Mouse (Mus musculus) c-Kit-positive CD71-negative TER-119-negative erythroid progenitor cells, embryonic 14.5 days (primary cell): ENCODE measurements around the gene 2610301B20Rik.
"Not testable (repeated sequence)": the region's sequence is repeated elsewhere in the genome, so short reads cannot be mapped to it uniquely, and the experiment has no call there.

Experiments used
- DNase-seq: peaks from one replicate; pipeline ENCODE4 v3.0.0-alpha.2; 2013; ENCODE audit warnings: low read depth

The 2610301B20Rik gene

DNA sequence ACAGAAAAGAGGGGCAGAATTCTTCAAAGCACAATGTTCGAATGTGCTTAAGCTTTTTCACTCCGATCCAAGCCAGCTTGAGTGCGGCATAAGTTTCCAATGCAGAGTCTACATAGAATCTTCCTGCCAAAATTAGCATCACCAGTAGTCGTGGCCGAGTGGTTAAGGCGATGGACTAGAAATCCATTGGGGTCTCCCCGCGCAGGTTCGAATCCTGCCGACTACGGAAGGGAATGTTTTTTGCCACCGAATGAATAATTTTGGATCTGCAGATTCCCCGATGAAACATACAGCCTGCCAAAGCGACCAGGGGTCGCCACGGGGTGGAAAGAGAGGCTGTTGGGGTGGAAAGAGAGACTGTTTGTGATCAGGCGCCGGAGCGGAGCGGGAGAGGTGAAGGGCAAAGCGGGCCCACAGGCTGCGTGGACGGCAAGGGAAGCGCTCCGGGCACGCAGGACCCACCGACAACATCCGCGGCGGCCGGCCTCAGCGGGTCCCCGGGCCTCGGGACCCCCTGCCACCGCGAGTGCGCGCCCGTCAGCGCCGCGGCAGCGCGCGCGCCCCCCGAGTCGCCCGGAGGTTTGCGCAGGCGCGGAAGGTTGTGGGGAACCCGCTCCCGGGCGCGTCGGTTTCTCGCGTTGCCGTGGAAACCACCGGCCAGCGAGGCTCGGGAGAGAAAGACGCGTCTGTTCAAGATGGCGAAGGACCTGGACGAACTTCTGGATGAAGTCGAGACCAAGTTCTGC lies at the start of gene 2610301B20Rik:
TSS of gene 2610301B20Rik (plus strand) at position 579 of the 746 bp plus-strand sequence.
- peak; percentile 91 for DNase-seq

DNA sequence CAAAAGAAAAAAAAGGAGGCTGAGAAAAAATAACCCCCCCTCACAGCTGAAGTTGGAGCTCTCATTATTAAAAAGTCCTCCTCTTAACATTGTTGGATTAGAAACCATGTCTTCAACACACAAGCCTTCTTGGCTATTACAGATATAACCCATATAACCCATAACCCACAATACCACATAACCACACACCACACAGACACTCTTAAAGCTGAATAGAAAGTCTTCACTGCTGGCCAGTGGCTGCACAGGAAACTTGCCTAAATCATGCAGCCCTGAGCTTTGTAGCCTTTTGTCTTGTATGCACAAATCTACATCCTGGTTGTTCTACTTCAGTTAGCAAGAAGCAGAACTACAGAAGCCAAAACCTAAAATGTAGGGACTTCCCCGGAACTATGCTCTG lies 41.0 kb upstream of the 2610301B20Rik start:
- DNase-seq, result no peak

DNA sequence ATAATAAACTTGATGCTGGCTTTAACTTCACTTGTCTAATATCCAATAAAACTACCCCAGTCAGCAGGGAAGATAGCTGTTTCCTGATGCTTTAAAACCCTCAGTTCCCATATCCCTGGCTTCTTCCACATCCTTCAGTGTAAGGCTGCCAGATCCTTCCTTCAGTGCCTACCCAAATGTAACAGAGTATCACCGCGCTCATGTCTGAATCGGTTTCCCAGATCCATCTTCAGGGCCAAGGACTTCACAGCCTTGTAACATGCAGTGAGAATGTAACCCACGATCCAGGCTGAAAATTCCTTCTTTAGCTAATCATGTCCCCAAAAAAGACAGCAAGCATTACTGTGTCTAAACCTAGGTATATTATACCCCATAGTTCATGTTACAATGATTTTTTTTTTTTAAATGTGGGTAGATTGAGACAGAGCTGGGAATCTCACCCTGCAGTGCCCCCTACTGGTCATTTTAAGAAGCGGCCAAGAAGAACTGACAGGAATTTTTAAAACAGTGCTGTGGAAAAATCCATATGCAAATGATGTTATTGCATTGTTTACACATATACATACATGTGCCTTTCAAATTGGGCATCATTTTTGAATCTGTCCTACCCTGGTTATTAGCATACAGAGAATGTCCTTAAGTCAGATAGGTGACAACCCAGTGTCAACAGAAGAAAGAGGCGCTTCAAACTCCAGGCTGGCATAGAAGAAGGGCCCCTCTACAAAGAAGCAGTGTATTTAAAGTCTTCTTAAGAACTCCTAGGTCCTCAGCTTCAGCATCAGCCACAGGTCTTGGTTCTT lies 38.8 kb upstream of the 2610301B20Rik start:
- peak; percentile 23 for DNase-seq

DNA sequence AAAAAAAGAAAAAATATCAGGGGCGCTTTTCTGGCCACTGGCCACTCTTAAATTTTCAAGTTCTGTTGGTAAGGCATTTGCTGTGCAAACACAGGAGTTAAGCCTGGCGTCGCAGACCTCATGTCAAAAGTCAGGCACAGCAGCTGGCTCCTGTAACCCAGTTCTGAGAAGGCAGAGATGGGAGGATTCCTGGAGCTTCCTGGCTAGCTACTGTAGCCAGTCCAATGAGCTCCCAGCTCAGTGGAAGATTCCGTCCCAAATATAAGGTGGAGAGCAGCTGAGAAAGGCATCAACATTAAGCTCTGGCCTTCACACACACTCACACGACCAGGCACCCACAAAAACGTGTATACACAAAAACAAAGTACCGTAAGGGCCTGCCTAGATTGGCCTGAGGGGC lies 28.4 kb upstream of the 2610301B20Rik start:
- DNase-seq, result no peak

DNA sequence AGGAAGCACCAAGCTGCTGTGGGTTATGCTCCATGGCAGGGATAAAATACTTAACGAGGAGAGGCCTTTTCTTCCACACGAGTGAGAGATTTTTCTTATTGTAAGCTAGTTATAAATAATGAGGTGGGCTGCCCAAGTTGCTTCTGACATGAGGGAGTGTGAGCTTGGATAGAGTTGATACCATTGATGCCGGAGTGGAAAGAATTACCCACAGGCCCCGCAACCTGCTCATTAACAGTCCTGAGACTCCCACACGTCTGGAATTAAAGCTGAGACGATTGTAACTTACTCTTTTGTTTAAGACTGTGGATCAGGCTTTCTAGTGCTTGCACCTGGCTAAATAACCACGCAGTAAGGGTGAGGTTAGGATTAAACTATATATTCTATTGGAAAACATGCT lies 24.5 kb upstream of the 2610301B20Rik start:
- DNase-seq, result no peak

DNA sequence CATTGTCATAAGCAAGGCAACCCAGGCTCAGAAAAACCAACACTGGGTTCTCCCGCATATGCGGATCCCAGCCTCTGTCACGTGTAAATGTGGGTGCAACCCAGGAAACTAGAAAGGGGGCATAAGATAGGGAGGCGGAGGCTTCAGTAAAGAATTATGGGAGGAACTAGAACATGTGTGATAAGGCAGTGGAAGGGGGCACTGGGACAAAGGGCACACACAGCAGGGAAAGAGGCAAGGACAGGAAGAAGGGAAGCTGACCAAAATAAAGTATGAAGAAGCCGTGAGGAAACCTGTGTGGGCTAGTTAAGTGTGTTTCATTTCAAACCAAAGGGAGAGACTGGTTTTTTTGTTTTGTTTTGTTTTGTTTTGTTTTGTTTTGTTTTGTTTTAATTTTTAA lies 23.3 kb upstream of the 2610301B20Rik start:
- DNase-seq, result no peak

DNA sequence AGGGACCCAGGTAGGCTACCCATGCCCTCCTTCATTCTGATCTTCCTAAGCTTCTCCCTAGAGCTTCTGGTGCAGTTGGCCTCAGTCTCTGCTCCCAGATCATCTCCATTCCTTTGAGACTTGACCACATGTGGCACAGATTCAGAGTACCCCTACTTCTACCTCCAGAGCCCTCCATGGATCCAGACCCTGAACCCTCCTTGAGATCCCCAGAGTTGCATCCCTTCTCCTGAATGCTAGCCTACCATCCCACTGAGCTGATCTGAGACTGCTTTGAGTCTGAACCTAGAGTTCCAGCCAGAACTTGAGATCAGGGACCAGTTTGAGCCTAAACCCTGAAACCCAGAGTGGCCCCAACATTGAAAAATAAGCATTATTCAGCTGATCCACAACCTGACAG lies 15.1 kb upstream of the 2610301B20Rik start:
- DNase-seq, result no peak

DNA sequence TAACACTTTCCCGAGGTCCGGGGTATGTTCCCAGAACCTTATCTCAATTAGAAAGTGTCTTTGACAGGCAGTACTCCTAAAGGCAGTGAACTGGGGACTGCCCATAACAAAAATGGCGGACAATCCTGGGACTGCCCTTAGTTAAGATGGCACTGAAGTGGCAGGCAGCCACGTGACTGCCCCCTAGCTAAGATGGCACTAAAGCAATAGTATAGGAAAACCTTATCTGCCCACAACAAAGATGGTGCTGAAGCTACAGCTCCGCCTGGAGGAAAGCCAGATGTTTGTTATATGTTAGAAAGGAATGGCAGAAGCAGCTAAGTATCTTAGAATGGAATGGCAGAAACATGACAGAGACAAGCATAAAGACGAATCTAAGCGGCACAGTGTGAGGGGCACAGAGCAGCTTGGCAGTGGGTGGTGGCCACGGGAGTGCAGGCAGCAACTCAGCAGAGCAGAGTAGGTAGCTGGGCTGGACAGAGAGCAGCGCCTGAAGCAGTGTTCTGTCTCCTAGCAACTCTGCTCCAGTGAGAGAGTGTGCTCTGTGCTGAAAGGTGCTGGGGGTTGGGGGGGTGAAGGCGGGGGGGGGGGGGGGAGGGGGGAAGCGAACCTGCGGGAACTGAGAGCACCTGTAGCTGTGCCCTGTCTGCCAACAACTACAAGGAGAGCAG lies 14.3 kb upstream of the 2610301B20Rik start:
- no peak for DNase-seq

DNA sequence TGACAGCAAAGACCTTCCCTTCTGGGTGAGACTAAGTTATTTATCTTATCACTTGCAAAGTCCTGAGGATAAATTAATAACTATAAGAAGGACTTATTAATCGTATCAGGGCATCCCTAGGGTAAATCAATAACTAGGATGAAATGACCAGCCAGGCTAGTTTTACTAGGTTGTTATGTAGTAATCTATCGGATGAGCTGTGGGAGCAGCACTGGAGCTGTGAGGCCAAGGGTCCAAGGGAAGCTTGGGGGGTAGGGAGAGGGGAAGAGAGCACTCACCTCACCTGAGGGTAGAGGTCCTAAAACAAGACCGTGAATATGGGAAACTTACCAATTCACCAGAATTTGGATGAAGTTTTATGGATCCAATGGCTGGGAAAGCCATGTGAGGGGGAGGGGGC lies 13.5 kb upstream of the 2610301B20Rik start:
- DNase-seq, result no peak

DNA sequence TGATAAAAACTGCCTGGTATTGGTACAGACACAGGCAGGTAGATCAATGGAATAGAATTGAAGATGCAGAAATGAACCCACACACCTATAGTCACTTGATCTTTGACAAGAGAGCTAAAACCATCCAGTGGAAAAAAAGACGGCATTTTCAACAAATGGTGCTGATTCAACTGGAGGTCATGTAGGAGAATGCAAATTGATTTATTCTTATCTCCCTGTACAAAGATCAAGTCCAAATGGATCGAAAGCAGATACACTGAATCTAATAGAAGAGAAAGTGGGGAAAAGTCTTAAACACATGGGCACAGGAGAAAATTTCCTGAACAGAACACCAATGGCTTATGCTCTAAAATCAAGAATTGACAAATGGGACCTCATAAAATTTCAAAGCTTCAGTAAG lies 11.4 kb upstream of the 2610301B20Rik start:
- DNase-seq, result not testable (repeated sequence)

DNA sequence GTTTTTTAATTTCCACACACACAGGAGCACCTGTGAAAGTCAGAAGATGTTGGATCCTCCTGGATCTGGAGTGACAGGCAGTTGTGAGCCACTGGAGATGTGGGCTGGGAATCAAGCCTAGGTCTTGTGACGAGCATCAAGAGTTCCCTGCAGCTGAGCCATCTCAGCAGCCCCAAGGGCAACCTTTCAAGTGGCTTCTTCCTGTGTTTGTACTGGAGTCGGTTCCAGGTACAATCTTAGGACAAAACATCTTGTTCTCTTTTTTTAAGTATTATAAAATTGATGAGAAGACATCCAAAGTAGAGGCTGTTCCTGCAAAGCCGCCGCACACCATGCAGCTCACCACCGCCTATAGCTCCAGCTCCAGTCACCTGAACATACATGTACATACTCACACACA lies 2.1 kb upstream of the 2610301B20Rik start:
- no peak for DNase-seq

DNA sequence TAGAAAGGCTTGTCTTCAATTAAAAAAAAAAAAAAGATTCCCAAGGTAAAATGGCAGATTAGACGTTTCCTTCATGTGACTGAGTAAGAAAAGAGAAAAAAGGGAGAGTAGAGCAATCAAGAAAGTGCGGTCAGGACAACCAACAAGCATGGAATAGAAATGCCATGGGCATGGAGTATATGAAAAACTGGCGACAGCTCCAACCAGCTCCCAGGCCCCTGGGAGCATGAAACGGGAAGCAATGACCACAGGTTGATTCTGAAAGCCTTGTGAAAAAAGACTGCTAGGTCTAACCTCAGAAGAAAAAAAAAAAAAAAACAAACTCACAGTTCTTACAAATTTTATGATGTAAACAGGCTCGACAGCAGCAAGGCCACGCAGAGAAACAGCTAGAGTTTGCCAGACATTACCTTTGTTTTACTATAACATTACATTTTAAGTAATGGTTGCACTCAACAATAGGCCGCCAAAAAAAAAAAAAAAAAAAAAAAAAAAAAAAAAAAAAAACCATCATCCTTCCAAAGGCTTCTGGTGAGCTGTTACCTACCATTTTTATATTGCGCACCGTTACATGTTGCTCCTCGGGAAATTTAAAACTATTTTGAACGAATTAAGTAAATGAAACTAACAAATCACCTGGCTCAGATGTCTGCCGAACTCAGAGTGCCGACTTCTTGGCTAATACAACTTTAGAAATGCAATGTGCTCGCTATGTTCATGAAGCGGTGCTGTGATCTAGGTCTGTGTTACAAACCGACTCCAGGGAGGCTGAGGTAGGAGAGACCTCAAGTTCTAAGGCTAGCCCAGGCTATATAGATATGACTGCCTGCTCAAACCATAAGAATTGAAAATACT lies 1.4 kb upstream of the 2610301B20Rik start:
- peak; percentile 19 for DNase-seq

DNA sequence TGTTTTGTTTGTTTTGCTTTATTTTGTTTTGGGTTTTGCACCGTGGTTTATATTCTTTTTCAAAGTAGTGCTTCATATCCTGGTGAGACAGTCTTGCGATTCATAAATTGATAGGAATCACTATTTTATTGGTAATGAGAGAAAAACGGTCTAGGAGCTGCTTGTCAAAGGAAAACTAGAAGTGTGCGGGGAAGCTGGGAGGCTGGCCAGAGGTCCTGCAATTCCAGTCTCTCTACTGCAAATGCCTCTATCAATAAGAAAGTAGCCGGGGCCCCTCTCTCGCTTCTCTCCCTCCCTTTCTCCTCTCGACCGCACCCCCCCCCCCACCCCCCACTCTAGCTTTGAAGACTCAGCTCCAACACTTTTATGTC lies 764 bp upstream of the 2610301B20Rik start:
- no peak for DNase-seq

DNA sequence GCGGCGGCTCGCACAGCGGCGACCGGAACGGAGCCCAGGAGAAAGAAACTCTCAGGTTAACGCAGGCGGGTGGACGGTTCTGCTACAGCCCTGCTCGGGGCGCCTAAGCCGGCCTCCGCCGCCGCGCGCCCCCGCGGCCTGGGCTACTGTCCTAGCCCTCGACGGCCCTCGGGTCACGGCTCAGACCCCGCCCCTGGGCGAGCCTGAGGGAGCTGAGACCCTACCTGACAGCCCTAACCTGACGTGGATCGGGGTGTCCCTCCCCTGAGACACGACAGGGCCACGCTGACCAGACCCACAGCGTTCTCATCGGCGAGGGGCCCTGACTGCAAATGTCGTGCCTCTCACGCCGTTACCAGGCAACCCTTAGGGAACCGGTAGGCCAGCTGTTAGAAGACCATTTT lies 422 bp downstream of the 2610301B20Rik start:
- peak; percentile 40 for DNase-seq

DNA sequence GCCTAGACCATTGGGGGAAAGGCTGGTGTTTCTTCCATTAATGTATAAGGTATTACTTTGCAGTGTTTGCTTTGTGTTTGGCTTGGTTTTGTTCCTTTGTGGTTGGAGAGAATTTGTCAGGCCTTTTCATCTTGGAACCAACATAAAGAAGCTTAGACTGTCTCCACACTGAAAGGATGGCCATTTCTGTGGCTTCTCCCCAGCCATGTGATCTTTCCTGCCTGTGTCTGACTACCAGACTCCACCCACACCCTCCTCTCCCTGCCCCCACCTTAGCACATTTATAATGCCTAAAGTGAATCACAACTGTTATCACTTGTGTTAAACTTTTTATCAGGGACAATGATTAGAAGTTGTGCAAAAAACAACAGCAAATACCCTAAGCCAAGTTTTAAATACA lies 1.1 kb downstream of the 2610301B20Rik start:
- DNase-seq, result peak; percentile 17

DNA sequence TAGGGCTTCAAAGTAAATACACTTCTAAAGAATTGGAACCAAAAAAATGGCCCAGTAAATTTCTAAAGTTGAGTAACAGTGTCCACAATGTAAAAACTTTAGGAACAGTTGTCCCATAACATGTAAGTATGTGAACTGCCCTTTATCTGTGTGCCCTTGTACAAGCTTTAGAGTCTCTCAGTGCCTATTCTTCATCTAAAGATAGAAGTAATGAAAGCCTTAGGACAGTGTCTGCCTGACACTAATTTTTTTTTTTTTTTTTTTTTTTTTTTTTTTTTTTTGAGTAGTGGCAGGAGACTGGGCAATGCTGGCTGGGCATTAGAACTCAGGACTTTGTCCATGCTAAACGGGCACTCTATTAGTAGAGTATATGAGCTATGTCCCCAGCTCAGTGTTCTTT lies 2.8 kb downstream of the 2610301B20Rik start:
- no peak for DNase-seq

DNA sequence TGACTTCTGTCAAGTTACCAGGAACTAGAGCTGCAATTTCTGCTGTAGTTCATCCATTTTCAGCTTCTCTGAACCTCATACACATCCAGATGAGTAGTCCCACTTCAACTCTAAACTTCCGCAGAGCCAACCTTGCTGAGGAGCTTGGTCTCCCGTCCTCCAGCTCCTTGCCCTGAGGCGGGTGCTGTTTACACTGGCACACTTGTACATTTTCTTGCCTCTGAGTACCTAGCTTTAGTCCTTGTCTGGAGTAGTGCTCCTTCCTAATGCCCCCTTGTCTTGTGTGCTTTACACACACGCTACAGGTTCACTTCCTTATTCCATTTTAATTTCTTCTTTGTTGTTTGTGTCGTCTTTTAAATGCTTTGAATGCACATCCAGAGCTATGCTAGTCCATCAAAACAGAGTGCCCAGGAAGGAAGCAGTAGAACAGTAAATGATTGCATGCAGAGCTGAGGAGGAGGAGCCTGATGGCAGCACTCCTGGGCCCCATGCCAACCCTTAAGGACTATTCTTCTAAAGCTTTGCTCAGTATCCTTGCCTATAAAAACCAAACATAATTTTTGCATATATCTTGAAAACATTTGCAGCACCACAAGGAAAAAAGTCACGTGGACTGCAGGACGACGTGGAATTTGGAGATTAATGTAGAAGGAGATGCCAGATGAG lies 9.6 kb downstream of the 2610301B20Rik start:
- no peak for DNase-seq

DNA sequence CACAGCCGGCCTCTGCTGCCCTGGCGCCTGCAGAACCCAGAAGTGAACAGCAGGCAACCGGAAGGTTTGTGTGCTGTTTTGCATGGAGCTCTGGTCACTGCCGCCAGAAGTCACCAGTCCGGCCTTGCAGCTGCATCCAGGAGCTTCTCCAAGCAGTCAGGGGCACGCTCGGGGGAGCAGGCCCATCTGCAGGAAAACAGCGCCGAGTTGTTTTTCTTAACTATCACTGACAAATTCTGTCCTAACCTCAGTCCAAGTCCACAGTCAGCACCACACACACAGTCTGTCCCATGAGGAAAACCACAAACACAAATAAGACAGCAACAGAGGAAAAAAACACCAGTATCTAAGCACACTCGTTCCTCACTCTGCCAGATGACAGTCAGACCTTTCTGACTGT lies 14.5 kb downstream of the 2610301B20Rik start:
- no peak for DNase-seq

DNA sequence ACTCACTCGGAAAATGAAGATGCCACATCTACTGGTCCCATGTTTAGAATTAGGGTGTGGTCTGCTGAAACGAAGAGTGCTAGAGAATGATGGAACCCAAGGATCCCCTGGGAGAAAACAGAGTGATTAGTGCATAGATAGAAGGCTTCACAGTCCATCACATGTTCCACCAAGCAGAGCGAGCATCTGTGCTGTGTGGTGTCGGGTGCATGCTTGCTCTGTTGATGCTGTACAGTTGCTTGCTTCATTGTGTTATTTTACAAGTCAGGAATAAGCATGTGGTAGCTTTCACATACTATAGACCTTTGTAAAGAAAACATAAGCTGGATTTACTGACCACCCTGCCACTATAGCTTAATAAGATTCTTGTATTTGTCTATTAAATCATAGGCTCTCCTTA lies 22.0 kb downstream of the 2610301B20Rik start:
- DNase-seq, result no peak

DNA sequence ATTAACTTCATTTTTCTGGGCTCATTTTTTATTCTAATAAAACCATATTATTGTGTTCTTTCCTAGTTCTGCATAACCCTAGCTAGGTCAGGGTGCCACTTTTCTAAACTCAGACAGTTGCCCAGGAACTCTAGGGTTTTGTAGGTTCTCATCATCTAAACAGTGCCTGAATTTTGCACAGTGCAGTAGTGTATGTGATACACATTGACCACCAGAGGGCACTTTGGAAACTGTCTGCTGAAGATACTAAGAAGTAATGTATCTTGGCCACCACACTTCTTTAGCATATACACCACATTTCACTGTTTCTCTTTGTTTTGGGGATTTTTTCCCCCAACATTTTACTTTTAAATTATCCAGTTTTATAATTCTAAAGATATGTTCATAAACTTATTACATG lies 22.6 kb downstream of the 2610301B20Rik start:
- no peak for DNase-seq

DNA sequence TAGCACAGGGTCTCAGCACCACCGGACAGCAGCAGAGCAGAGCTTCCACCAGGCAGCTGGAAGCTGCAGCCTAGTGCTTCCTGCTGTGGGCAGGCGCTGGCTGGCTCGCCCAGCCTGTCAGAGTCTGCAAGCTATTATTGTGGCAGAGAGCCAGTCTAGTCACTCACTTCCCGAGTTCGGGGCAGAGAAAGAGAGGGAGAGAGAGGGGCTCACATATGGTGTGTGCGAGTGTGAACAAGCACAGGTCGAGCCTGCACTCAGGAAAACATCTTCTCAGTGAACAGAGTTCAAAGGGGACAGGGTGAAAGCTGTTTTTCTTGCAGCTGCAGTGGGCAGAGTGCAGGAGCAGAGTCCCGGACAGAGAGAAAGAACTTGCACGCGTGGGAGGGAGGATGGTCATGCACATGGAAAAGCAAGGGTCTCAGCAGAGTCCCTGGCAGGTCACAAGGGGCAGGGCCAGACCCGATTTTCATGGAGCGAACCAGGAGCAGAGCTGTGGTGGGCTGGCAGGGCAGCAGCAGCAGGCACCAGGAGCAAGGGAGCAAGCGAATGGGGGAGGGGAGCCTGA lies 31.0 kb downstream of the 2610301B20Rik start:
- no peak for DNase-seq
